14 mouse cellular contexts compared by ENCODE assay signal in the genomic region with DNA sequence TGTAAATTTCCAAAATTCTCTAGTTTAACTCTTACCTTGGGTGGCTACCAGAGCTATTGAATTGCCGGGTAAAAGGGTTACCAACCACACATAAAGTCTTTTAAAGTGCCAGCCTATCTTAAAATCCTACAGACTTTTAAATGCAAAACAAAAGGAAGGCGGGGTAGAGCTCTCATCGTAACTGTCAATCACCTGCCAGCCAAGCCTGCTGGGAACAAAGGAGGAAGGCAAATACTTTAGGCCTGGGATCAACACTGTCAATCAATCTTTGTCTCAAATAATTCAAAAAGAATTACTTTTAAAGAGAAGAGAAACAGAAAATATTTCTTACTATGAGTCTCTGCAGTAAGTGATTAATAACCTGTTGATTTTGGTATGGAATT. TPM values are rescaled to one million over a fixed set of nuclear protein-coding genes. Genes with fewer than 3 reads are reported as not detected.
A peak's percentile ranks its signal among the peaks of the same experiment; 100 is the strongest.
DNase-seq lines count a peak whose midpoint lies in the region; ATAC-seq lines count a peak whose summit lies in the region.
"Had no signal": no experiment of that assay in that cellular context is flagged by ENCODE, and none has a peak within 500 bp of the region (broad histone marks: within the 10 kb centered on the region; RNA-seq: fewer than 3 reads in every experiment).

No protein-coding gene starts in this region.

- no peak for DNase-seq in heart, embryonic 10.5 days (ENCODE audit: low spot score)
- DNase-seq in heart, postnatal 4 days = no peak
- no peak for DNase-seq in midbrain, embryonic 11.5 days (ENCODE audit: low spot score, missing footprints)
- peak; percentile 50 for DNase-seq in midbrain, embryonic 14.5 days
- no peak for DNase-seq in gastrocnemius, postnatal 36 days
- DNase-seq in B cell, adult 2 months = no peak
- DNase-seq: cerebellum, adult 9-10 months; kidney, adult 18-20 months; liver, embryonic 13.5 days; thymus, adult 2 months had no signal

- ATAC-seq in midbrain, embryonic 11.5 days (ENCODE audit: low FRiP score) = peak; percentile 78
- ATAC-seq in midbrain, embryonic 16.5 days = no peak
- no peak for ATAC-seq in embryonic facial prominence, embryonic 13.5 days (ENCODE audit: insufficient number of reproducible peaks, insufficient read depth, low FRiP score, low TSS enrichment, low read depth)
- ATAC-seq in midbrain, embryonic 14.5 days (ENCODE audit: low FRiP score, low TSS enrichment) = no peak

- no peaks in the 10 kb centered on the region for H3K9me3 ChIP-seq in heart, embryonic 10.5 days
- no peaks in the 10 kb centered on the region for H3K9me3 ChIP-seq in midbrain, embryonic 11.5 days (ENCODE audit: control insufficient read depth, low read length)
- H3K9me3 ChIP-seq in midbrain, embryonic 16.5 days (replicated peaks; ENCODE audit: control insufficient read depth, low read length, poor library complexity, severe bottlenecking) = no peaks in the 10 kb centered on the region
- H3K9me3 ChIP-seq in embryonic facial prominence, embryonic 13.5 days = no peaks in the 10 kb centered on the region
- no peaks in the 10 kb centered on the region for H3K9me3 ChIP-seq in midbrain, embryonic 14.5 days (ENCODE audit: control insufficient read depth, low read length)
- H3K9me3 ChIP-seq: liver, embryonic 13.5 days had no signal

- H3K4me3 ChIP-seq in heart, embryonic 10.5 days = peak overlapping the region; percentile 9; the same call in 1 of the 2 replicates
- peak overlapping the region; percentile 14; the same call in 1 of the 2 replicates for H3K4me3 ChIP-seq in midbrain, embryonic 11.5 days (ENCODE audit: low read depth, low read length)
- no peak overlapping the region for H3K4me3 ChIP-seq in midbrain, embryonic 16.5 days (ENCODE audit: low read depth, low read length)
- H3K4me3 ChIP-seq in embryonic facial prominence, embryonic 13.5 days = no peak overlapping the region
- H3K4me3 ChIP-seq in midbrain, embryonic 14.5 days (replicated peaks; ENCODE audit: low read depth, low read length) = no peak overlapping the region
- H3K4me3 ChIP-seq: liver, embryonic 13.5 days had no signal

- H3K9ac ChIP-seq in midbrain, embryonic 11.5 days (ENCODE audit: low read length) = no peak overlapping the region
- no peak overlapping the region for H3K9ac ChIP-seq in midbrain, embryonic 16.5 days (ENCODE audit: low read depth, low read length)
- no peak overlapping the region for H3K9ac ChIP-seq in embryonic facial prominence, embryonic 13.5 days
- H3K9ac ChIP-seq in midbrain, embryonic 14.5 days (replicated peaks; ENCODE audit: low read length) = no peak overlapping the region
- H3K9ac ChIP-seq: liver, embryonic 13.5 days had no signal

- peaks cover 7% of the 10 kb centered on the region for H3K4me1 ChIP-seq in heart, embryonic 10.5 days
- H3K4me1 ChIP-seq in midbrain, embryonic 11.5 days (ENCODE audit: control insufficient read depth, insufficient read depth, low read length) = peaks cover 7% of the 10 kb centered on the region; the same call in 1 of the 2 replicates
- H3K4me1 ChIP-seq in midbrain, embryonic 16.5 days (ENCODE audit: control insufficient read depth, insufficient read depth, low read length) = no peaks in the 10 kb centered on the region
- peaks cover 7% of the 10 kb centered on the region for H3K4me1 ChIP-seq in embryonic facial prominence, embryonic 13.5 days
- 0 out of 2 replicates have a peak, but pooled peaks cover 5% of the 10 kb centered on the region for H3K4me1 ChIP-seq in midbrain, embryonic 14.5 days (ENCODE audit: control insufficient read depth, insufficient read depth, low read length)

- WGBS in heart, embryonic 10.5 days = 18% methylated on average over 3 of the region's 3 CpGs
- 2% methylated on average over 3 of the region's 3 CpGs for whole genome bisulfite sequencing in midbrain, embryonic 11.5 days
- WGBS in midbrain, embryonic 16.5 days = 5% methylated on average over 3 of the region's 3 CpGs
- 11% methylated on average over 3 of the region's 3 CpGs for WGBS in embryonic facial prominence, embryonic 13.5 days
- WGBS in midbrain, embryonic 14.5 days = 0% methylated on average over 3 of the region's 3 CpGs

- H3K27ac ChIP-seq in heart, embryonic 10.5 days = peak overlapping the region; percentile 24; the same call in 1 of the 2 replicates
- no peak overlapping the region for H3K27ac ChIP-seq in midbrain, embryonic 11.5 days (ENCODE audit: low read depth, low read length)
- no peak overlapping the region for H3K27ac ChIP-seq in midbrain, embryonic 16.5 days (ENCODE audit: low read length)
- no peak overlapping the region for H3K27ac ChIP-seq in embryonic facial prominence, embryonic 13.5 days
- H3K27ac ChIP-seq in midbrain, embryonic 14.5 days (replicated peaks; ENCODE audit: low read depth, low read length) = no peak overlapping the region
- H3K27ac ChIP-seq: gastrocnemius, adult 2 months; liver, embryonic 13.5 days; macrophage had no signal

- no peaks in the 10 kb centered on the region for H3K36me3 ChIP-seq in heart, embryonic 10.5 days
- no peaks in the 10 kb centered on the region for H3K36me3 ChIP-seq in midbrain, embryonic 11.5 days (ENCODE audit: control insufficient read depth, insufficient read depth, low read length)
- no peaks in the 10 kb centered on the region for H3K36me3 ChIP-seq in midbrain, embryonic 16.5 days (ENCODE audit: control insufficient read depth, insufficient read depth, low read length)
- H3K36me3 ChIP-seq in embryonic facial prominence, embryonic 13.5 days = no peaks in the 10 kb centered on the region
- H3K36me3 ChIP-seq in midbrain, embryonic 14.5 days (ENCODE audit: control insufficient read depth, insufficient read depth, low read length) = no peaks in the 10 kb centered on the region
- H3K36me3 ChIP-seq: liver, embryonic 13.5 days had no signal

- H3K4me2 ChIP-seq in midbrain, embryonic 11.5 days = peak overlapping the region; percentile 38
- H3K4me2 ChIP-seq in midbrain, embryonic 16.5 days (ENCODE audit: low read length) = no peak overlapping the region
- peak overlapping the region; percentile 49; the same call in 1 of the 2 replicates for H3K4me2 ChIP-seq in embryonic facial prominence, embryonic 13.5 days
- peak overlapping the region; percentile 32; the same call in 1 of the 2 replicates for H3K4me2 ChIP-seq in midbrain, embryonic 14.5 days (ENCODE audit: low read length)
- H3K4me2 ChIP-seq: liver, embryonic 13.5 days had no signal

- H3K27me3 ChIP-seq in heart, embryonic 10.5 days (ENCODE audit: insufficient read depth, poor library complexity, severe bottlenecking) = no peaks in the 10 kb centered on the region
- H3K27me3 ChIP-seq in midbrain, embryonic 11.5 days (ENCODE audit: control insufficient read depth, insufficient read depth, low read length) = no peaks in the 10 kb centered on the region
- no peaks in the 10 kb centered on the region for H3K27me3 ChIP-seq in midbrain, embryonic 16.5 days (ENCODE audit: control insufficient read depth, insufficient read depth, low read depth, low read length)
- no peaks in the 10 kb centered on the region for H3K27me3 ChIP-seq in embryonic facial prominence, embryonic 13.5 days
- no peaks in the 10 kb centered on the region for H3K27me3 ChIP-seq in midbrain, embryonic 14.5 days (ENCODE audit: control insufficient read depth, insufficient read depth, low read length)

- intact Hi-C loops in gastrocnemius, postnatal 36 days (cut with DNase I) = no loop called here

RNA-seq across cellular contexts. Expression of a gene that starts 10.1 kb away (rescaled TPM):
- polyA plus RNA-seq in heart, embryonic 10.5 days (2016; fragmentation: Nextera tagmentation; extraction: Ambion mirVana) = 65.2 and 68.5 TPM in 2 replicates
- 100 to 1,000 TPM in 1 of 2 experiments, 10 to 100 TPM in 1; 95.0 to 104 TPM for total RNA-seq in heart, postnatal 4 days (2021)
- 29.1 and 31.4 TPM in 2 replicates for polyA plus RNA-seq in midbrain, embryonic 11.5 days (2014; fragmentation: Nextera tagmentation; extraction: Ambion mirVana)
- 17.6 and 18.9 TPM in 2 replicates for polyA plus RNA-seq in midbrain, embryonic 16.5 days (2015; fragmentation: Nextera tagmentation; extraction: Ambion mirVana)
- 101 and 102 TPM in 2 replicates for polyA plus RNA-seq in embryonic facial prominence, embryonic 13.5 days (2015; fragmentation: Nextera tagmentation; extraction: Ambion mirVana)
- 10.6 and 19.1 TPM in 2 replicates for polyA plus RNA-seq in midbrain, embryonic 14.5 days (2014; fragmentation: Nextera tagmentation; extraction: Ambion mirVana)
- total RNA-seq in gastrocnemius, postnatal 36 days (2021) = 10 to 100 TPM; 21.8 to 21.9 TPM

Comparison
In these comparisons a context has a peak if more than half of its experiments do, and no peak if none do; other contexts are left out.
1. H3K4me3 ChIP-seq: peak in heart, embryonic 10.5 days (single experiment) and midbrain, embryonic 11.5 days (single experiment); none in midbrain, embryonic 16.5 days (single experiment), embryonic facial prominence, embryonic 13.5 days (single experiment) and midbrain, embryonic 14.5 days (single experiment).